ENCODE assay signal across 11 mouse cellular contexts in the genomic region with DNA sequence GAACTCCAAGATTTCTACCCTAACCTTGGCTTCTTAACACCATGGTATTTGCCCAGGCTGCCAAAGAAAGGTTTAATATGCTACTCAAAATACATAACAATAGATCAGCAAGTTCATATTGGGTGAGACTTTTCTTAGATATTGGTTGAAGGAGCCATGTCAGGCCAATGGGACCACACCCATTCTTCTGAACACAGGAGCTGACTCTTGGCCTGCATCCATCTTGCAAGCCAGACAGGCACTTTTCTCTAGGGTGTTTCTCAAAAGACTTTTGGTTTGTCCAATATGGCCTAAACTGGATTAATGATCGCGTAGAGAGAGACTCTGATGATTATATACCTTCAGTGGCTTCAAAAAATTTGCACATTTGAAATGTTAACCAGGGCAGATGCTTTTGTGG. TPM values are rescaled to one million over a fixed set of nuclear protein-coding genes. Genes with fewer than 3 reads are reported as not detected.
A peak's percentile ranks its signal among the peaks of the same experiment; 100 is the strongest.
DNase-seq lines count a peak whose midpoint lies in the region; ATAC-seq lines count a peak whose summit lies in the region.
"Had no signal": no experiment of that assay in that cellular context is flagged by ENCODE, and none has a peak within 500 bp of the region (broad histone marks: within the 10 kb centered on the region; RNA-seq: fewer than 3 reads in every experiment).

No protein-coding gene starts in this region.

- H3K27ac ChIP-seq in kidney, embryonic 15.5 days, result no peak overlapping the region
- no peak overlapping the region for H3K27ac ChIP-seq in embryonic facial prominence, embryonic 14.5 days (replicated peaks; ENCODE audit: low read depth, low read length)
- H3K27ac ChIP-seq in limb, embryonic 13.5 days, result no peak overlapping the region
- H3K27ac ChIP-seq: midbrain, embryonic 13.5 days had no signal

- H3K27me3 ChIP-seq in kidney, embryonic 15.5 days, result no peaks in the 10 kb centered on the region
- H3K27me3 ChIP-seq in embryonic facial prominence, embryonic 14.5 days (replicated peaks; ENCODE audit: control insufficient read depth, insufficient read depth, low read length), result no peaks in the 10 kb centered on the region
- H3K27me3 ChIP-seq in limb, embryonic 13.5 days, result no peaks in the 10 kb centered on the region
- H3K27me3 ChIP-seq: midbrain, embryonic 13.5 days had no signal

- H3K36me3 ChIP-seq in kidney, embryonic 15.5 days, result no peaks in the 10 kb centered on the region
- no peaks in the 10 kb centered on the region for H3K36me3 ChIP-seq in embryonic facial prominence, embryonic 14.5 days (ENCODE audit: control insufficient read depth, insufficient read depth, low read length)
- H3K36me3 ChIP-seq in limb, embryonic 13.5 days, result no peaks in the 10 kb centered on the region
- H3K36me3 ChIP-seq: midbrain, embryonic 13.5 days had no signal

- DNase-seq in adrenal gland, postnatal 14 days, result peak; percentile 13
- DNase-seq in adrenal gland, postnatal 10 days, result no peak
- DNase-seq in kidney, postnatal 36 days, result no peak
- DNase-seq in embryonic facial prominence, embryonic 14.5 days (ENCODE audit: low spot score), result no peak
- no peak for DNase-seq in embryo, embryonic 9.5 days (ENCODE audit: extremely low spot score)
- DNase-seq in embryo, embryonic 10 days (ENCODE audit: low spot score), result no peak
- DNase-seq: adrenal gland, adult 2 months; thymus, postnatal 25 days had no signal

- H3K4me1 ChIP-seq in kidney, embryonic 15.5 days, result peaks cover 71% of the 10 kb centered on the region
- H3K4me1 ChIP-seq in embryonic facial prominence, embryonic 14.5 days (ENCODE audit: control insufficient read depth, insufficient read depth, low read length), result peaks cover 30% of the 10 kb centered on the region
- H3K4me1 ChIP-seq in limb, embryonic 13.5 days, result peaks cover 58% of the 10 kb centered on the region

- H3K9me3 ChIP-seq in kidney, embryonic 15.5 days (replicated peaks), result no peaks in the 10 kb centered on the region
- H3K9me3 ChIP-seq in embryonic facial prominence, embryonic 14.5 days (ENCODE audit: control insufficient read depth, low read length), result no peaks in the 10 kb centered on the region
- H3K9me3 ChIP-seq in limb, embryonic 13.5 days, result no peaks in the 10 kb centered on the region
- H3K9me3 ChIP-seq: midbrain, embryonic 13.5 days had no signal

- peak overlapping the region; percentile 75 for H3K4me2 ChIP-seq in kidney, embryonic 15.5 days
- peak overlapping the region; percentile 42 for H3K4me2 ChIP-seq in embryonic facial prominence, embryonic 14.5 days (ENCODE audit: low read depth, low read length)
- H3K4me2 ChIP-seq in limb, embryonic 13.5 days (replicated peaks), result peak overlapping the region; percentile 84
- H3K4me2 ChIP-seq: midbrain, embryonic 13.5 days had no signal

- no peak overlapping the region for H3K9ac ChIP-seq in kidney, embryonic 15.5 days
- no peak overlapping the region for H3K9ac ChIP-seq in embryonic facial prominence, embryonic 14.5 days (ENCODE audit: low read depth, low read length)
- H3K9ac ChIP-seq in limb, embryonic 13.5 days, result no peak overlapping the region
- H3K9ac ChIP-seq: midbrain, embryonic 13.5 days had no signal

- 82% methylated on average over 2 of the region's 2 CpGs for WGBS in kidney, embryonic 15.5 days
- WGBS in embryonic facial prominence, embryonic 14.5 days, result 87% methylated on average over 2 of the region's 2 CpGs
- 96% methylated on average over 2 of the region's 2 CpGs for WGBS in limb, embryonic 13.5 days

- H3K4me3 ChIP-seq in kidney, embryonic 15.5 days (replicated peaks), result peak overlapping the region; percentile 54
- H3K4me3 ChIP-seq in embryonic facial prominence, embryonic 14.5 days (ENCODE audit: low read depth, low read length), result no peak overlapping the region
- H3K4me3 ChIP-seq in limb, embryonic 13.5 days, result no peak overlapping the region
- H3K4me3 ChIP-seq: midbrain, embryonic 13.5 days had no signal

- no peak for ATAC-seq in kidney, embryonic 15.5 days (replicated peaks; ENCODE audit: low FRiP score)
- ATAC-seq in embryonic facial prominence, embryonic 14.5 days (ENCODE audit: low read depth), result no peak
- ATAC-seq in limb, embryonic 13.5 days (ENCODE audit: low FRiP score, low read depth), result no peak
- ATAC-seq: midbrain, embryonic 13.5 days had no signal

RNA-seq across cellular contexts. Expression of a gene that starts 4.3 kb away (rescaled TPM):
- total RNA-seq in adrenal gland, postnatal 14 days (2021), result 46.9 and 47.7 TPM in 2 replicates
- total RNA-seq in adrenal gland, postnatal 10 days (2021), result 10 to 100 TPM; 60.7 to 82.4 TPM
- 102 and 118 TPM in 2 replicates for polyA plus RNA-seq in kidney, embryonic 15.5 days (2015; fragmentation: Nextera tagmentation; extraction: Ambion mirVana)
- 103 and 105 TPM in 2 replicates for polyA plus RNA-seq in embryonic facial prominence, embryonic 14.5 days (2014; fragmentation: Nextera tagmentation; extraction: Ambion mirVana)
- 90.6 and 93.0 TPM in 2 replicates for polyA plus RNA-seq in limb, embryonic 13.5 days (2015; fragmentation: Nextera tagmentation; extraction: Ambion mirVana)
